Mouse (Mus musculus) R1 (cell line): ENCODE results near the gene Nxph3.
A peak's percentile ranks its signal among the peaks of the same experiment; 100 is the strongest.

Source experiments
- DNase-seq: peaks from one replicate; pipeline ENCODE4 v3.0.0-alpha.2; 2018; ENCODE audit warnings: low read depth, low spot score

Nxph3 gene

DNA sequence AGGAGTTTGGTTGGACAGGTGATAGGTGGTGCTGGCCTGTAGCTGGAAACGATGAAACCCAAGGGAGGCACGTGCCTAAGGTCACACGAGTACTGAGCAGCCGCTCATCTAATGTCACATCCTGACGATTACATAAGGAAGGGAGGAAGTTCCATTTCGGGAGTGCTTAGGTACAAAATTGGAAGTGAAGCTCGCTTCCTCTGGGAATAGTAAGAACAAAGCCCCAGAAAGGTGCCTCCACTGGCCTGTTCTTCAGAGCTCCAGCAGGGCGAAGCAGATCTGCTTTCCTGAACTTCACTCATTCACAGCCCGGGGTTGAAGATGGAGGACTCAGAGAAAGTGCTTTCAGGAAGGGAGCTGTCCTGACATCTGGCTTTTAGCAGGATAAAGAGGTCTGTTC lies 20.4 kb downstream of the Nxph3 start:
- no peak for DNase-seq

DNA sequence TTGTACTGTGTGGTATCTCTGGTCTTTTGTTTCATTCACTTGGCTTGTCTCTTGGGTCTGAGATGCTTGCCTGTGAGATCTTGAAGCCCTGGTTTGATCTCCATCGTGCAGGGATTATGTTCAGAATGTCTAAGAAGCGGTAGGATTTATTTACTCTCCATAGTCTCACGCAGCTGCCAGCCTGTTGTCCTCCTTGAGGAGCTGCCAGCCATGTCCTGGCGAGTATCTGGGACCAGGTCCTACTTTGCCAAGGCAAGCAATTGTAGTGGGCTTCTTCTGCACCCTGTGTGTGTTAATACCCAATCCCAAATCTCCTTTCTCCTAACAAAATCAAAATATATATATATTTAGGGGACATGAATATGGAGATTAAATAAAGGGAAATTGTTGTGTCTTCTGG lies 21.4 kb downstream of the Nxph3 start:
- no peak for DNase-seq

GRCm38 (mm10) chr11:95492256-95492655 lies 22.1 kb downstream of the Nxph3 start:
- no peak for DNase-seq

DNA sequence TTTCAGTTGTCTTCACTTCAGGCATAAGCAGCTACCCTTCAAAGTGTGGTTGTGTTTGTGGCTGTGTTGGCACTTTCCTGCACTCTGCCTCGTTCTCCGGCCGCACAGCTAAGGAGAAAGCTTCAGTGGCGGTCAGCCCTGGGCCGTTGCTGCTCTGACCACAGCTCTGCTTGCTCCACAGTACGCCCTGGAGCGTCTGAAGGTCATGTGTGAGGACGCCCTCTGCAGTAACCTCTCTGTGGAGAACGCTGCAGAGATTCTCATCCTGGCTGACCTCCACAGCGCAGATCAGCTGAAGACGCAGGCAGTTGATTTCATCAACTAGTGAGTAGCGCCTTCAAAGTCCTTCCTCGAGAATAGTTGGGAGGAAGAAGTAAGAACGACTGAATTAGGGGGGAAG lies 24.3 kb downstream of the Nxph3 start:
- DNase-seq, result no peak

- DNase-seq, result no peak
Measured at GRCm38 (mm10) chr11:95487237-95487636, 27.1 kb downstream of the Nxph3 start.

DNA sequence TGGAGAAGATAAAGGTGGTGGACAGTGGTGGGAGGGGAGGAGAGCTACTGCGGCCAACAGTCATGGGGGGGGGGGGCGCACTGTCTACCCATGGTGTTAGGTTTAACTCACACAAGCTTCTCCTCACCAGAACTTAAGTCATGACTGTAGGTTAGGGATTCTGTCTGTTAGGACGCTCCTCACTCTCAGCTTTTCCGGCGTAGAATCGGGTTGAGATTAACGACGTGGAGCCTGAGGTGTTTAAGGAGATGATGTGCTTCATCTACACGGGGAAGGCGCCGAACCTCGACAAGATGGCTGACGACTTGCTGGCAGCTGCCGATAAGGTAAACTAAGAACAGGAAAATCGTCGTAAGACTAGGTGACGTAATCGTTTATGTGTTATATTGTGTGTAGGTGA lies 28.7 kb downstream of the Nxph3 start:
- DNase-seq, result no peak

- DNase-seq, result no peak
Measured at GRCm38 (mm10) chr11:95480662-95481061, 33.7 kb downstream of the Nxph3 start.

DNA sequence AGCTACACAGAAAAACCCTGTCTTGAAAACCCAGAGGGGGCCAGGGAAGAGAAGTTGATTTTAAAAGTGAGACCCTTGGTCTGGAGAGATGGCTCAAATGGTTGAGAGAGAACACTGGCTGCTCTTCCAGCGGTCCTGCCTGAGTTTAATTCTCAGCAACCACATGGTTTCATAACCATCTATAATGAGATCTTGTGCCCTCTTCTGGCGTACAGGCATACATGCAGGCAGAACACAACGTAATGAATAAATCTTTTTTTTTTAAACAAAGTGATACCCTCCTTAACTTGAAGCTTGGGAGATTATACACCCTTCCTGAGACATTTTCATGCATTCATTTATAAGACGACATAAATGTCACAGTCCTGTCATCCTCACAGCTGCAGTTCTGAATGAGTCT lies 34.9 kb downstream of the Nxph3 start:
- DNase-seq, result peak; percentile 49

- DNase-seq, result no peak
Measured at GRCm38 (mm10) chr11:95476323-95476722, 38.0 kb downstream of the Nxph3 start.

GRCm38 (mm10) chr11:95473456-95473855 lies 40.9 kb downstream of the Nxph3 start:
- no peak for DNase-seq

DNA sequence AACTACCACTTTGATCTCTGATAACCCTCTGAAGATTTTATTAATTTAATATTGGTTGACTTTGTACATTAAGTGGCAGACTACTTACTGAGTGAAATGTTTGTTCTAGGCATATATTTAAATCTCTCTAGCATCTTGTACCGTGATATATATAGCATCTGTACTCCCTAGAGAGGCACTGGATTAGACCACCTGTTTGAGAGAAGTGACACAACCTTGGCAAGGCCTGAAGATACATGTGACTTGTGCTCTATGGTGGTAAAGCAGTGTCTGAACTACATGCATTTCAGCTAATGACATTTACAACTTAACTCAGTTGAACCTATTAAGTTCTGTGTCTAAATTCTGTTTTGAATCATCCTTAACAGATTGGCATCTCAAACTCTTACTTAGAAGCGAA lies 41.4 kb downstream of the Nxph3 start:
- no peak for DNase-seq

DNA sequence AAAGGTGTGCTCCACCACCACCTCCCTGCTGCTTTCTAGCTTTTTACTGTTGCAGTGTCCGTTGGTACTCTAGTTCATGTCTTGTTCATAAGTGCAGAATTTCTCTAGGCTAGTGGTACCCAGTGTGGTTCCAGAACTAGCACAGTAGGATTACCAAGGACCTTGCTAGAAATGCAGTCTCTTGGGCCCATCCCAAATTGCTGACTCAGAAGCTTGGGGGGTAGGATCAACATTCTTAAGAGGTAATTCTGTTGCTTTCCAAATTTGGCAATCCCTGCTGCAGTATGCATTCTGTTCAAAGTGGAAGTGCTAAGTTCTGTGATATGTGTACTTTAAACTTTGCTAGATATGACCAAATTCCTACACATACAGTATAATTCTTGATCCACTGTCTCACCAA lies 46.6 kb downstream of the Nxph3 start:
- DNase-seq, result peak; percentile 14

DNA sequence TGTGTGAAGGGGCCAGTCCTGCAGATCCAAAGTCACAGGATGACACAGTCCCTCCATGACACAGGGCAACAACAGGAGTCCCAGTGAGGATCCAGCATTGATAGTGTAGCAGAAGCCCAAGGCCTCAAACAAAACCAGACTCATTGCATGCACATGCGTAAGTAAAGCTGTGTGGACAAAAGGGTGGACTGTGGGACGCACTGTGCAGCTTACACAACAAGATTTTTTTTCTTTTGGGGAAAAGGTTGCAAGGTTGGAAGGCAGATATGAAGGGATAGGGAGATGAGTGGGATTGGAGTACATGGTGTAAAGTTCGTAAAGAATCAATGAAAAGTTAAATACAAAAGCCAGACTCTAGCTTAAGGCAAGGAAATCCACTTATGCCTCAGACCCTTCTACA lies 52.2 kb downstream of the Nxph3 start:
- DNase-seq, result no peak

DNA sequence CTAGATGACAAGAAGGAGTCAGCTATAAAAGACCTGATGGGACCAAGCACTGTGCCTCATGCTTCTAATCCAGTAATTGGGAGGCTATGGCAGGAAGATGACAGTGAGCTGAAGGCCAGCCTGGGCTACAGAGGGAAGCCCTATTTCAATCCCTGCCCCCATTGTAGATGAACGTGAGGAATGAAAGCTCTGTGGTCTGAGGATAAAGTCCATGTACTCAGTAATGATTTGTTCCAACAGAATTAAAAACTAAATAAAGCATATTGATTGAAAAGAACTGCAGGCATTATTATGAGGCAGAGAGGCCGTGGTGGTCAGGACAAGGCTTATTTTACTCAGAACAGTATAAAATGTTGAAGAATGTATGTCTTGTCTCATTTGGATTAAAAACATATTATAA lies 53.5 kb downstream of the Nxph3 start:
- no peak for DNase-seq
